Mouse (Mus musculus): ENCODE measurements around the gene Pacs1. TPM values are rescaled to one million over a fixed set of nuclear protein-coding genes. Genes with fewer than 3 reads are reported as not detected.

The Pacs1 gene
- polyA plus RNA-seq, 1 experiment from 2014 or later, result 30.5 TPM

DNA sequence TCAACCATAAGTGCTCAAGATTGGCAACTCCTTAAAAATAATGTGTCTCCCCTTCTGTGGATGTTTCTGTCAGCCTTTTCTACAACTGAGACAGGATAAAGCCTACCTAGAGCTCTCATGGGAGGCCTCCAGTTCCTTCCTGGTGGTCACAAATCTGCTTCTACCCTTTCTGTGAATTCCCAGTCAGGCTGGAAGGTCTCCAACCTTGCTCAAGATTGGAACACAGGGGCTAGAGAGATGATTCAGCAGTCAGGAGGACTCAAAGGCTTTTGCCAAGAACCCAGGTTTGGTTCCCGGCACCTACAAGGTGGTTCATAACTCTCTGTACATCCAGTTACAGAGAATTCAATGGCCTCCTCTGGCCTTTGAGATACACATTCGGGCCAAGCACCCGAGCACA, 149.7 kb downstream of the Pacs1 start:
- no peaks in the 10 kb centered on the region for H3K4me1 ChIP-seq (ENCODE audit: control insufficient read depth, insufficient read depth, low read length)
- H3K27me3 ChIP-seq (ENCODE audit: control insufficient read depth, insufficient read depth, low read length), result no peaks in the 10 kb centered on the region
- WGBS, result 83% methylated on average over 3 of the region's 3 CpGs
- no peaks in the 10 kb centered on the region for H3K9me3 ChIP-seq (ENCODE audit: control insufficient read depth, low read length)
- H3K4me3 ChIP-seq (ENCODE audit: low read depth, low read length), result no peak overlapping the region
- H3K9ac ChIP-seq (ENCODE audit: low read length), result no peak overlapping the region
- H3K4me2 ChIP-seq (ENCODE audit: low read depth), result no peak overlapping the region
- ATAC-seq (ENCODE audit: insufficient read depth, low FRiP score, low TSS enrichment) (no peak), DNase-seq (ENCODE audit: low spot score) (no peak)
- H3K27ac ChIP-seq (ENCODE audit: low read depth, low read length), result no peak overlapping the region
- no peaks in the 10 kb centered on the region for H3K36me3 ChIP-seq (ENCODE audit: control insufficient read depth, insufficient read depth, low read length)

DNA sequence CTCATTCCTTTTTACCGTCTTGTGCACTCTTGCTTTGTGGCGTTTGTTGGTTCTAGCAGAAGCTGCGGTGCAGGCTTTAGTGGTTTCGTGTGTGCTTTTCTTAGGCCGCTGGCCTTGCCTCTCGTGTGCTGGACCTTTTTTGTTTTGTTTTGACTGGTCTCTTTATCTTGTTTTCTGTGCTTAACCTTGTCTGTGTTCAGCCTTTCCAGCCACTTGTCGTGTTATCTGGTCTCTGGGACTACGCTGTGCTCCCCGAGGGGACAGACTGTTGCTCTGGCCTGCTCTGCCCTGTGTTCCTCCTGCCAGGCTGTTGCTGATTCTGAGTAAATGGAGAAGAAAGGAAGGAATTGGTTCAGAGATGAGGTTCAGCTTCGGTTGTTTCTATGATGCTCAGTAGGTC, 150.4 kb downstream of the Pacs1 start:
- H3K36me3 ChIP-seq (ENCODE audit: control insufficient read depth, insufficient read depth, low read length), result no peaks in the 10 kb centered on the region
- no peak for DNase-seq (ENCODE audit: low spot score)
- no peak for ATAC-seq (ENCODE audit: insufficient read depth, low FRiP score, low TSS enrichment)
- no peak overlapping the region for H3K9ac ChIP-seq (ENCODE audit: low read length)
- no peak overlapping the region for H3K4me3 ChIP-seq (ENCODE audit: low read depth, low read length)
- no peak overlapping the region for H3K4me2 ChIP-seq (ENCODE audit: low read depth)
- WGBS, result 81% methylated on average over 10 of the region's 10 CpGs
- H3K27ac ChIP-seq (ENCODE audit: low read depth, low read length), result no peak overlapping the region
- no peaks in the 10 kb centered on the region for H3K4me1 ChIP-seq (ENCODE audit: control insufficient read depth, insufficient read depth, low read length)
- no peaks in the 10 kb centered on the region for H3K27me3 ChIP-seq (ENCODE audit: control insufficient read depth, insufficient read depth, low read length)
- no peaks in the 10 kb centered on the region for H3K9me3 ChIP-seq (ENCODE audit: control insufficient read depth, low read length)

GRCm38 (mm10) chr19:5118384-5118698, 154.6 kb downstream of the Pacs1 start, which contains the start of gene Klc2:
Klc2 (minus strand) TSS chr19:5118560.
- WGBS, result under 1% methylated on average over 18 of the region's 18 CpGs
- ATAC-seq (ENCODE audit: insufficient read depth, low FRiP score, low TSS enrichment) (peak; percentile 85), DNase-seq (ENCODE audit: low spot score) (no peak)
- Histone ChIP-seq H3K9ac (ENCODE audit: low read length) (peak within 1 kb of the TSS; percentile 66), H3K4me2 (ENCODE audit: low read depth) (peak within 1 kb of the TSS; percentile 79), H3K4me1 (ENCODE audit: control insufficient read depth, insufficient read depth, low read length) (peaks cover 8% of the 10 kb centered on the region), H3K27me3 (ENCODE audit: control insufficient read depth, insufficient read depth, low read length) (no peaks in the 10 kb centered on the region), H3K4me3 (ENCODE audit: low read depth, low read length) (peak within 1 kb of the TSS; percentile 90), H3K27ac (ENCODE audit: low read depth, low read length) (peak within 1 kb of the TSS; percentile 49), H3K9me3 (ENCODE audit: control insufficient read depth, low read length) (no peaks in the 10 kb centered on the region), H3K36me3 (ENCODE audit: control insufficient read depth, insufficient read depth, low read length) (peaks cover 3% of the 10 kb centered on the region; the same call in 1 of the 2 replicates)

GRCm38 (mm10) chr19:5117494-5118383, 155.2 kb downstream of the Pacs1 start:
- DNase-seq (ENCODE audit: low spot score) (peak; percentile 95), ATAC-seq (ENCODE audit: insufficient read depth, low FRiP score, low TSS enrichment) (peak; percentile 89)
- Histone ChIP-seq H3K4me1 (ENCODE audit: control insufficient read depth, insufficient read depth, low read length) (peaks cover 8% of the 10 kb centered on the region), H3K27me3 (ENCODE audit: control insufficient read depth, insufficient read depth, low read length) (no peaks in the 10 kb centered on the region), H3K4me3 (ENCODE audit: low read depth, low read length) (peak overlapping the region; percentile 90), H3K9me3 (ENCODE audit: control insufficient read depth, low read length) (no peaks in the 10 kb centered on the region), H3K36me3 (ENCODE audit: control insufficient read depth, insufficient read depth, low read length) (peaks cover 3% of the 10 kb centered on the region), H3K4me2 (ENCODE audit: low read depth) (peak overlapping the region; percentile 79), H3K27ac (ENCODE audit: low read depth, low read length) (peak overlapping the region; percentile 49), H3K9ac (ENCODE audit: low read length) (peak overlapping the region; percentile 68)
- WGBS, result 1% methylated on average over 78 of the region's 83 CpGs

DNA sequence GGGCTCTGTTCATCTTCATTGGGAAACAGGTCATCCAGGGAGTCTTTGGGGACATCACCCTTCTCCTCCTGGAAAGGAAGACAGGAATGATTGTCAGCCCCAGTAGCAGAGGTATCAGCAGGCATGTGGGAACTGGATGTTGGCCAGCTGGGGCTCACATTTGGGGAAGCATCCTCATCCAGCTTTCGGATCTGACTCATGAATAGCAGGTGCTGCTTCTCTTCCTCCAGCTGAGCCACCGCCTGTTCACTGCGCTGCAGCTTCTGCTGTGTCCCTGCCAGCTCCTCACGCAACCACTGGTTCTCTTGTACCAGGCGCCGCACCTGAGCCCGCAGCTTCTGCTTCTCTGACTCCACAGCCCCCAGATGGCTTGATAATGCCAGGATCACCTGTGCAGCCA, 159.1 kb downstream of the Pacs1 start:
- H3K9ac ChIP-seq (ENCODE audit: low read length), result no peak overlapping the region
- ATAC-seq (ENCODE audit: insufficient read depth, low FRiP score, low TSS enrichment) (no peak), DNase-seq (ENCODE audit: low spot score) (no peak)
- H3K9me3 ChIP-seq (ENCODE audit: control insufficient read depth, low read length), result no peaks in the 10 kb centered on the region
- H3K4me2 ChIP-seq (ENCODE audit: low read depth), result no peak overlapping the region
- peaks cover 19% of the 10 kb centered on the region for H3K36me3 ChIP-seq (ENCODE audit: control insufficient read depth, insufficient read depth, low read length)
- H3K27ac ChIP-seq (ENCODE audit: low read depth, low read length), result no peak overlapping the region
- 91% methylated on average over 7 of the region's 7 CpGs for WGBS
- no peaks in the 10 kb centered on the region for H3K27me3 ChIP-seq (ENCODE audit: control insufficient read depth, insufficient read depth, low read length)
- H3K4me3 ChIP-seq (ENCODE audit: low read depth, low read length), result no peak overlapping the region
- peaks cover 8% of the 10 kb centered on the region for H3K4me1 ChIP-seq (ENCODE audit: control insufficient read depth, insufficient read depth, low read length)

DNA sequence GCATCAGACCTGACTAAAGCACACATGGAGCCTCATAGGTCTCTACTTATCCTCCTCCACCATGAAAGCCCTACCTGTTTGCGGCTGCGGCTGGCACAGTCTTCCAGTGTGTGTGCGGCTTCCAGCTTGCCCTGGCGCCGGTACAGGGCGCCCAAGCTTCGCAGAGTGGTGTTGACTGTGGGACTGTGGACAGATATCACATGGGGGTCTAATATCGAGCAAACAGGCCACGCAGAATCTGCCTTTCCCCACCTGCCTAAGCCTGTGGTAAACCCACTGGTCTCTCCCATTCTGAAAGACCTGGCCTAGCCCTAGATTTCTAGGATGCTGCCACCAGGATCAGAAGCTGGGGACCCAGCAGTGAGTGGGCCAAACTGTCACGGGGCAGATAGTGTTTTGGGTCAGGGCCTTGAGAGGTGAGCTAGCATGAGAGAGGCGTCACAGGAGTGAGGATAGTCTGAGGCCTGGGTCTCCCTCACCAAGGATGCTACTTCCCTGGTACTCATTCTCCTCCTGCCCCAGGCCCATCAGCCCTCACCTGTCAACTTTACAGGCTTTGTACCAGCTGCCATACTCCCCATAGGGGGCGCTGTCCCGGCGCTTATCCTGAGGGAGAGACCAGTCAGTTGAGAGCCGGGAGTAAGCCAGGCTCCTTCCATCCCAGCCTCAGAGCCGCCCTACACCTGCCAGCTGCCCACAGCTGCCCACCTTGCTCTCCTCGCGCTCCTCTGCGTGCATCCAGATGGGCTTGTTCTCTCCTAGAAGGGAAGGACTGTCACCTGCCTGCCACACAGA, 163.1 kb downstream of the Pacs1 start:
- no peak for DNase-seq (ENCODE audit: low spot score)
- no peak overlapping the region for H3K4me2 ChIP-seq (ENCODE audit: low read depth)
- 0 out of 2 replicates have a peak, but pooled peaks cover 6% of the 10 kb centered on the region for H3K4me1 ChIP-seq (ENCODE audit: control insufficient read depth, insufficient read depth, low read length)
- WGBS, result 77% methylated on average over 19 of the region's 19 CpGs
- H3K9me3 ChIP-seq (ENCODE audit: control insufficient read depth, low read length), result no peaks in the 10 kb centered on the region
- ATAC-seq (ENCODE audit: insufficient read depth, low FRiP score, low TSS enrichment), result no peak
- no peak overlapping the region for H3K4me3 ChIP-seq (ENCODE audit: low read depth, low read length)
- H3K27ac ChIP-seq (ENCODE audit: low read depth, low read length), result no peak overlapping the region
- no peaks in the 10 kb centered on the region for H3K27me3 ChIP-seq (ENCODE audit: control insufficient read depth, insufficient read depth, low read length)
- H3K9ac ChIP-seq (ENCODE audit: low read length), result no peak overlapping the region
- H3K36me3 ChIP-seq (ENCODE audit: control insufficient read depth, insufficient read depth, low read length), result peaks cover 21% of the 10 kb centered on the region

DNA sequence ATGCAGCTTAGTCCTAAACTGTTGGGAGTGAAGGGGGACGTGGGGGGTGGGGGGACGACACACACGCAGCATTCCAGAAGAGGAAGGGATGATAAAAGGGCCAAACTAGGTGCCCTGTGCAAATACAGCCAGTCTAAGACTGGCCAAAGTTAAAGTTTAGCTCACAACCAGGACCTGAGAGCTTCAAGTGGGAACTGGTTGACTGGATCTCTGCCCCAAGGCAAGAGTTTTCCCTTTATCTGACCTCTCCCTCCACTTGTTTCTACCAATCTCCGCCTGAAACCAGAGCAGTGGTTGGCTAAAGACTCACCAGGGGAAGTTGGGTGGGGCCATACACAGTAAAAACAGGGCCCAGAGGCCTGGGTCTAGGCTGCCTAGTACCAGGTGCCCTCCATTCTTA, 164.2 kb downstream of the Pacs1 start:
- DNase-seq (ENCODE audit: low spot score) (no peak), ATAC-seq (ENCODE audit: insufficient read depth, low FRiP score, low TSS enrichment) (no peak)
- H3K36me3 ChIP-seq (ENCODE audit: control insufficient read depth, insufficient read depth, low read length), result peaks cover 28% of the 10 kb centered on the region
- no peak overlapping the region for H3K9ac ChIP-seq (ENCODE audit: low read length)
- 71% methylated on average over 4 of the region's 4 CpGs for WGBS
- no peak overlapping the region for H3K4me2 ChIP-seq (ENCODE audit: low read depth)
- H3K9me3 ChIP-seq (ENCODE audit: control insufficient read depth, low read length), result no peaks in the 10 kb centered on the region
- H3K27ac ChIP-seq (ENCODE audit: low read depth, low read length), result no peak overlapping the region
- H3K4me3 ChIP-seq (ENCODE audit: low read depth, low read length), result no peak overlapping the region
- H3K27me3 ChIP-seq (ENCODE audit: control insufficient read depth, insufficient read depth, low read length), result no peaks in the 10 kb centered on the region
- H3K4me1 ChIP-seq (ENCODE audit: control insufficient read depth, insufficient read depth, low read length), result 0 out of 2 replicates have a peak, but pooled peaks cover 6% of the 10 kb centered on the region

- H3K27ac ChIP-seq (ENCODE audit: low read depth, low read length), result no peak overlapping the region
- H3K4me3 ChIP-seq (ENCODE audit: low read depth, low read length), result no peak overlapping the region
- no peak overlapping the region for H3K9ac ChIP-seq (ENCODE audit: low read length)
- no peaks in the 10 kb centered on the region for H3K9me3 ChIP-seq (ENCODE audit: control insufficient read depth, low read length)
- no peaks in the 10 kb centered on the region for H3K27me3 ChIP-seq (ENCODE audit: control insufficient read depth, insufficient read depth, low read length)
- DNase-seq (ENCODE audit: low spot score) (no peak), ATAC-seq (ENCODE audit: insufficient read depth, low FRiP score, low TSS enrichment) (no peak)
- H3K36me3 ChIP-seq (ENCODE audit: control insufficient read depth, insufficient read depth, low read length), result peaks cover 27% of the 10 kb centered on the region
- 33% methylated on average over 5 of the region's 5 CpGs for WGBS
- H3K4me1 ChIP-seq (ENCODE audit: control insufficient read depth, insufficient read depth, low read length), result 0 out of 2 replicates have a peak, but pooled peaks cover 6% of the 10 kb centered on the region
- H3K4me2 ChIP-seq (ENCODE audit: low read depth), result no peak overlapping the region
These were observed 164.7 kb downstream of the Pacs1 start for GRCm38 (mm10) chr19:5108271-5108575.

Data from neural tube, embryonic 11.5 days (tissue).